Mouse (Mus musculus): ENCODE measurements around the gene Sdad1.

Sdad1 gene

DNA sequence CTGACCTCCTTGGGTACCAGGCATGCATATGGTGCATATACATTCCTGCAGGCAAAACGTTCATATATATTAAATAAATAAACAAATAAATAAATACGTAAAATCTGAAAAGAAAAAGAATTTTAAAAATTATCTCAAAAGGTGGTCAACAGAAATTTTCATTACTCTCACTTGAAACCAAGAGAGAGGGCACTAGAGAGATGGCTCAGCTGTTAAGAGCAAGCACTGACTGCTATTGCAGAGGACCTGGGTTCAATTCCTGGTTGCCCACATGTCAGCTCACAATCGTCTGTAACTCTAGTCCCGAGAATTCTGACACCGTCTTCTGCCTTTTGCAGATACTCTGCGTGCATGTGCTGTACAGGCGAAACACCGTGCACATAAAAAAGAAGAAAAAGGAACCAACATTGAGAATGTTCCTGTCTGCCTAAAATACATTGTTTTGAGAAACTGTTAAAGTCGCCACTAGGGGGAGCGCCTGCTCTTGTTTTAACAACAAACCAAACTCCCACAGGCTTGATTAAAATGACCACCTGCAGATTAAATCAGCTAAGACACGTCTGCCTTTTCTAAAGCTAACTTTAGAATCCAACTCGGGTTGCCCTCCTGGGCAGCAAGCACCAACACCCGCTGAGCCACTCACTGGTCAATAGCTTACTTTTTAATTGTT, 1.9 kb upstream of the Sdad1 start:
- DNase-seq (ENCODE audit: low spot score): no peak

DNA sequence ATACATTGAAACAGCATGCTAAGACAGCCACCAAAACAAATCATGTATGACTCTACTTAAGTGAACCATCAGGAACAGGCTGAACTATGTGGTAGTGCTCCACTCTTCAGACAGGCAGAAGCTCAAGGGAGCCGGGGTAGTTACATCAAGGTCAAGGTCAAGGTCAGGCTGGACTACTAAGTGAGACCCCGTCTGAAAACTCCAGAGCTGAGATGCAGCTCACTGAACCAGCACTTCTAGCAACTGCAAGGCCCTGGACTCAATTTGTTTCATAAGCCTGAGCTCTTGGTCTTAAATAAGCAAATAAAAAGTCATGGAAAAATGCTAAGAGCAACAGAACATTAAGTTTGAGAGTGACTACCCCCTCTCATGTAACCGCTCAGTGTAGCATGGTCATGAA, 6.0 kb downstream of the Sdad1 start:
- no peak for DNase-seq (ENCODE audit: low spot score)

DNA sequence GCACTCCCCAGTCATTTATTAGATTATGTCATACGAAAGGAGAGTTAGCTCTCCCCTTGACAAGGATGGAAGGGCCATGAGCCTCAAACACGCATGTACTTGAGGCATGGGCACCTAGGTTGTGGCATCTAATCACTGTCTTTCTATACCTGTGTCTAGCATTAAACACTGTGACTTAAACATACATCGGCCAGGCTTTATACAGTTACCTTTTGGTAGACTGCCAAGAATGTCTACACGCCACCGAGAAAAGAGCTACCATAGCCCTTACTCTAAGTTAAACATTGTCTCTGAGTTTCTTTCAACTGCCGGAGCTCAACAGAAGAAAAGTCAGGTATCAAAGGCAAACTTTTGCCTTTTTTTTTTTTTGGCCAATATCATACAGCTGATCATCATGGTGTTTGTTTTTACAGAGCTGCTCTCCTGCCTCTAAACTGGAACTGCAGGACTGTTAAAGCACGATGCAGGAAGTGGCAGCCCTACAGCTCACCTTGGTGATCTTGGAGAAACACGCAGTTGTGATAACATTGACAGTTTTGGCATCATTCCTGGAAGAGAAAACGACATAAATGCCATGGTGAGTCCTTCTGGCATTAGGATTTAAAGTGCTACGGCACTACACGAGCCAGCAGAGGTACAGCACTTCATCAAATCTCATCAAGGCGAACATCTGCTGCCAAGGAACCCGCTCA, 8.0 kb downstream of the Sdad1 start:
- no peak for DNase-seq (ENCODE audit: low spot score)

DNA sequence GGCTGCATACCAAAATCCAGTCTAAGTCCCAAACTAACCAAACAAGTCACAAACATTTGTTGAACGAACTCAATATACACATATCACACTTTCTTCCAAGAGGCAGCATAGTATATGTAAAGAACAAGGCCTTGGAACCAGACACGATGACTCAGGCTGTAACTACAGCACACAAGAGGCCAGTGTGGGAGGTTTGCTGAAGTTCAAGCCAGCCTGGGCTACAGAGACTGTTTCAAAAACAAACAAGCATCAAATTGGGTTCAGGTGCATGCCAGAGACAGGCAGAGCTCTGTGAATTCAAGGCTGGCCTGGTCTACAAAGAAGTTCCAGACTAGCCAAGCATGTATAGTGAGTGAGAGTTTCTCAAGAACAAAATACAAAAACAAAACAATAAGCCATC, 15.8 kb downstream of the Sdad1 start:
- DNase-seq (ENCODE audit: low spot score): no peak

DNA sequence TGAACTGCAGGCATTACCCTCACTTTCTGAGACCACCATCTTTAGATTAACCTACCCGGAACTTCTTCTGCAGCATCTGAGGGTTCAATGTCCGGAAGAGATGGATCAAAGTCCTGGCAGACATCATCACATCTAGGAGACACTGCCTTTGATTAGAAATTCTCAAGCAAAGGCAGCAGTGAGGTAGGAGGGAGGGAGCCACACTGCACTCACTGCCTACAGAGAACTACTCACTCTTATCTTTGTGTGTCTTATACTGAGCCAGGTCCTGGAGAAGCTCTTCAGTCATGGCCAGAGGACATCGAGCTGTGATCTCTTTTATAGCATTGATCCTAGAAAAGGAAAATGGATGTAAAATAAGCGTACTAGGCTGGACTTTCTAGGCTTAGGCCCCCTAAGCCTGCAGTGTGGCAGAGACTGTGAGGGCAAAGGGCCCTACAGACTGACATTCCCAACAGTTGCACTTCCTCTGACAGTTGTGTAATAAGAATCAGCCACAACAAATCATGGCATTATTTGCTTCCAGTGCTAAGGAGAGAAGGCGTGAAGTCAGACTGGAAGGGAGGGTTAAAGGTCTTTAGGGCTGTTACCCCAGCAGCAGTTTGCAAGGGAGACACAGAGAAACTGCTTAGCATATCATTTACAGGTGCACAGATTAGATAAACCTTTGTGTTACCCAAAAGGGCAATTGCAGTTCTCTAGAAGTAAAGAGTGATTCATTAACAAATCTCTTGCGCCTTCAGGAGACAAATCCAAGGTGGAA, 18.4 kb downstream of the Sdad1 start:
- DNase-seq (ENCODE audit: low spot score): no peak

DNA sequence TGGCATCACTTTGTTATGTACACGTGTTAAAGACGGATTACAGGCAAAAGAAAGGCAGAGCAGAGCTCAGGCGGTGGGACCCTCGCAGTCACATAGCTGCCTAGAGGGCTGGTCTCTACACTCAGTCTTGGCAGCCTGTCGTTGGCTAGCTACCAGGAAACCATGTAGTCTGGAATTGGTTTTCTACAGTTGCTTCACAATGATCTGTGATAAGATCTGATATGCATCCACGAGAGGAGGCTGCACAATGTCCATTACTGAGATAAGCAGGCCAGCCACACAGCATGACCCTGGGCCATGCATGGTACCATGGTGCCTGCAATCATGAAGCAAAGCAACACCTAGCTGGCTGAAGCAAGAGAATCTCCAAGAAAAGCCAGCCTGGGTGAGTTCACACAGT, 22.4 kb downstream of the Sdad1 start:
- no peak for DNase-seq (ENCODE audit: low spot score)

DNA sequence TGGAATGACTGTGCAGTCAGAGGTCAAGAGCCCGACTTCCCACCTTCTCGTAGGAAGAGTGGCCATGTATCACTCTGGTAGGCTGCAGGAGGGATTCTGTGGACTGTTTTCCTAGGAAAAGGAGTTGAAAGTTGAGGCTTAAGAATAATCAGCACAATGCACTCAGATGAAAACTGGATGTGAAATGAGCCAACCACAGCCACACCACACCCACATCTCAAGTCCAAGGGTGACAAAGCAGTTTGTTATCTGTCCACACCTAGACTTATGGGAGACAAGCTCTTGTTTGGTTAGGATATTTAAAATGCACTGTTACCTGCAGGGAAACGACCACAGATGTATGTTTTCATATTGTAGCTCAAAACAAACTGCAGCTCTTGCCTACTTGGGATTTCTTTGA, 27.2 kb downstream of the Sdad1 start:
- no peak for DNase-seq (ENCODE audit: low spot score)

DNA sequence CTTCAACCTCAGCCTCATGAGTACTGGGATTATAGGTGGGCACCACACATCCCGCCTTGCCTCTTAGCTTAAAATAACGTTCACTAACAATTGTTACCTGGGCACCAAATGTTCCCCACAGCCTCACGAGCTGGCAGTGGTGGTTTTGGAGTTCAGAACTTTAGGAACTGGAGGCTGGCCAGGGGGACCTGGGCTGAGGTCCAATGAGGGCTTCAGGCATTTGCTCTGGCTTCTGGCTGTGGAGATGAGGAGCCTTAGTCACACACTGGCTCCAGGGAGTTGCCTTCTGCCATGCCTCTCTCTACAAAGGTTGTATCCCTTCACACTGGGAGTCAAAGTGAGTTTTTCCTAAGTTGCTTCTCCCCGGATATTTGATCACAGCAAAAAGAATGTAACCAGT, 27.7 kb downstream of the Sdad1 start:
- no peak for DNase-seq (ENCODE audit: low spot score)

DNA sequence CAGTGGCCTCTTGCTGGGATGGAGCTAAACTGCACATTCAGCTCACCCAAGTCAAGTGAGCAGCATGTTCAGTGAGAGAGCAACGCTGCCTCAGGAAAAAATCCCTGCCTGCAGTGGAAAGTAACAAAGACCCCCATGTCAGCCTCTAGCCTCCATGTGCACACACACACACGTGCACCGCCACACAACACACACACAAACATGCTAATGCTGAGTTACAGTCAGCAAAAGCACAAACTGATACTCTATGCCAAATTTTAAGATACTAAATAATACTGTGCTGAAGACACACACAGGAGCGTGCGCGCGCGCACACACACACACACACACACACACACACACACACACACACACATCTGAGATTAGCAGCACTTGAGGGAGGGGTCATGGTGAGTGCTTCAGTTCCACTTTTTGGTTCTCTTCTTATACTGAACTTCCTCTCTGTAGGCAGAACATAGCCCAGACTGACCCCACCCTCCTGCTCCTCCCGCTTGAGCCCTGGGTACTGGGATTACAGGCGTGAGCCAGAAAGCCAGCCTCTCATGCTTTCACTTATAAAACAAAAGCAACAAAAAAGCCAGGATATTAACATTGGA, 31.2 kb downstream of the Sdad1 start:
- peak; percentile 11 for DNase-seq (ENCODE audit: low spot score)

DNA sequence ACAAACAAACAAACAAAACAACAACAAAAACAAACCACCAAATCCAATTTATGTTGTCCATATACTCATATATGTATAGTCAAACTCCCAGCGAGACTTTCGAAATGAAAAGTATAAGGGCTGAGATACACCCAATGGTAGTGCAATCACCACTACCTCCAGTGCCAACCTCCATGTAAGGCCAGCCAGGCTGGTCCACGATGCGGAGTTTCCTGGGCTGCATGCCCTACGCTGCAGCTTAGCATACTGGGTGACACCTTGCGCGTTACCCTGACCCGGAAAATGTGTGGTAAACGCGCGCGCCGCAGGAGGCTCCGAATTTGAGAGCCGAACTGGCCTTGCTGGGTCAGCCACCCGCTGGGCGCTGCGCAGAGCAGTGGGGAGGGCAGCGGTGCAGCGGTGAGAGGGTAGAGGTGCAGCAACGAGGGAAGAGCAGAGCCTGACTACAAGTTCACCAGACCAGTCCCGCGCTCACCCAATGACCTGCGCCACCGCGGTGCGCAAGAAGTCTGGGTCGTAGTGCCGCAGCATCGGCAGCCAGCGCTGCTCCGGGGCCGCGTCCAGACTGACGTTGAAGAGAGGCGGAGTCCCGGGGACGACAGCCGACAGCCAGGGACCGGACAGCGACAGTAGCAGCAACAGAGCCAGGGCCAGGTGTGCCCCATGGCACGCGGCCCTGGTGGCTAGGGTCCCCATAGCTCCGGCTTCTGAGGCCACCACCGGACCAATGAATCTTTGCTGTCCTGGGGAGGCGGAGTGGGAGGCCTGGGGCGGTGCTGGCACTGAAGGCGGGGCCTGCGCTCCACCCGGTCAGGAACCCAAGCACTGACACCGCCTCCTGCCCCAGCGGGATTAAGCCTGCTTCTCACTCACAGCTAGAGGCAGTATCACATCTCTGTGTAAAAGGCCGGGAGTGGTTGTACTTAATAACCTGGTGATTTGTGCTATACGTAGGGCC, 32.6 kb downstream of the Sdad1 start, which contains the start of gene Naaa:
Naaa (minus strand) TSS at position 734 of the 958 bp plus-strand sequence.
- peak; percentile 73 for DNase-seq (ENCODE audit: low spot score)

DNA sequence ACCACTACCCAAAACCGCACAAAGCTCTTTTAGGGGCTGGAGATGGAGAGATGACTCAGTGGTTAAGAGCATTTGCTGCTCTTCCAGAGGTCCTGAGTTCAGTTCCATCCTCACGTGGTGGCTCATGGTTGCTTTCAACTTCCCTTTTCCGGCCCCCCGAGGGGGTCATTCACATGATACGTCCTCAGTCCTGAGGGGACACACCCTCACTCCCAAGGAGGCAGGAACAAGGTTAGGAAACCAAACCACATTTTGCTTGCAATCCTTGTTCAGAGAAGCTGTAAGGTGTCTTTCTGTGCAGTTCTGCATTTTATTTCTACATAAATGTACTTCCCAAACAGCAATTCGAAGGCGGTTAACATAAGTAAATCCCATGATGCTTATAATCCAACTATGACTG, 39.8 kb downstream of the Sdad1 start:
- no peak for DNase-seq (ENCODE audit: low spot score)

DNA sequence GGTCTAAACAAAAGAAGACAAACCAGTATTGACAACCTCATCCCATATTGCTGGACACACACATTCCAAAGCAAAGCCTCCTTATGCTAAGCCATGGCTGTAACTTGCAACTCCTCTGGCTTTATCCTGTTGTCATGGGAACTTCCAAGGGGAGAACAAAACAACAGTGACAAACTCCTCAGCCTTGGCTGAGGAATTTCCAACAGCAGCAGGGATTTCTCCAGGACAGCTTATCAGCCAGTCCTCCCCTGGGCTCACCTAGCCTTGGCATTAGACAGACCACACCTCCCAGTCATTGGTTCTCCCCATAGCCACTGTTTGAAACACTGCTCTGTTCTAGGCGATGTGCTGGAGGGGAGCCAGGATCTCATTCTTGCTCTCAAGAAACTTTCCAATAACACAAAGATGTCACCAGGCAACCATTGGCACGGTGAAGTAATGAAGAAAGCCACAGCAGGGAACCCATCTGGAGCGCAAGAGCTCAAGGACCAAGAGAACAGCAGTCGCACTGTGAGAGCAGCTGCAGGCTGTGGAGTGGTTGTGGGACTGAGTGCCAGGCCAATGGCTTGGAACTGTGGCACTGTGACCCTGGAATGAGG, 46.4 kb downstream of the Sdad1 start:
- DNase-seq (ENCODE audit: low spot score): no peak

DNA sequence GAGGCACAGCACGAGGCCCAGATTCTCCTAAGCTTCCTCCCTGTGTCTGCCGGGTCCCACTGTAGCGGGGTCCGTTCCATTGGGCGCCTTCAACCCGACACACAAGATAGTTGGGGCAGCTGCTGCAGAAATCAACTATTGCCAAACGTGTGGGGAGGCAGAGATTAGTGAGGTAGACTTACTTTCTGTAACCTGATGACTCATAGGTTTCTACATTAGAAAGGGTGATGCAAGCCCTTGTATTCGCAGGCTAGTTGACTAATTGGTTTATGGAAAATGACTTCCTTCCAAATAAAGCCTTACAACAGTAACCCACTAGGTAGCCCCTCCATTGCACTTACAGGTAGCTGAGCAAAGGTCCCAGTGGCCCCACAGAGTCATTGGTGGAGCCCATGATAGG, 47.6 kb downstream of the Sdad1 start:
- no peak for DNase-seq (ENCODE audit: low spot score)

DNA sequence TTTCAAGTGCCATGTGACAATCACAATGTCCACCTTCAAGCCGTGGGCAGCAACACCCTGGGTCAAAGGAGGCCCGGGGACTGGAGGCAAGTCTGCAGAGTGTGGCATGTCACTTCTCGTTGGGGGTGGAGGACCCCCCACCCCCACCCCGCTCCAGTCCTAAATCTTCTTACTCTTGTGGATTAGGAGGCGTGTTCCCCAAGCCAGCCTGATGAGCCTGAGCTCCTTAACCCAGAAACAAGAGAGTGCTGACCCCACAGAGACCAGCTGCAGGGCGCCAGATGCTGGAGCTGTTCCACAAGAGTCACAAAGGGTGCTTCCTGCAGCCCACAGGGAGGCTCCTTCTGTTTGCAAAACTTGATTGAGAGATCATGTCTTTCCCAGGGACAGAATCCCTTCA, 54.1 kb downstream of the Sdad1 start, which contains the start of gene Ppef2:
Ppef2 (minus strand) TSS at position 61 of the 400 bp plus-strand sequence.
- DNase-seq (ENCODE audit: low spot score): no peak

DNA sequence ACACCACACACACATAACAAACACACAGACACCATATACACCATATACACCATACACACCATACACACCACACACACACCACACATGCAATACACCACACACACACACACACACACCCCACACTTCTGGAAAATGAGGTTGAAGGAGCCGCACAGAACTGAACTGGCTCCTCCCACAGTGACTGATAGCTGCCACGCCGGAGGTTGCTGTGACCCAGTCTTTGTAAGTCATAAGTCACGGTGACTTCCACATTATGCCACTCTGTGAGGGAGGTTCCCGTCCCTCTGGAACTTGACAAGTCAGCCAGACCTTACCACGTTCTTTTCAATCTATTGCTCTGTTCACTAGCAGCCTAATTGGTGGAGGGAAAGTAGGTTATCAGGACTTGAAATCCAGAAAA, 55.8 kb downstream of the Sdad1 start:
- DNase-seq (ENCODE audit: low spot score): no peak

DNA sequence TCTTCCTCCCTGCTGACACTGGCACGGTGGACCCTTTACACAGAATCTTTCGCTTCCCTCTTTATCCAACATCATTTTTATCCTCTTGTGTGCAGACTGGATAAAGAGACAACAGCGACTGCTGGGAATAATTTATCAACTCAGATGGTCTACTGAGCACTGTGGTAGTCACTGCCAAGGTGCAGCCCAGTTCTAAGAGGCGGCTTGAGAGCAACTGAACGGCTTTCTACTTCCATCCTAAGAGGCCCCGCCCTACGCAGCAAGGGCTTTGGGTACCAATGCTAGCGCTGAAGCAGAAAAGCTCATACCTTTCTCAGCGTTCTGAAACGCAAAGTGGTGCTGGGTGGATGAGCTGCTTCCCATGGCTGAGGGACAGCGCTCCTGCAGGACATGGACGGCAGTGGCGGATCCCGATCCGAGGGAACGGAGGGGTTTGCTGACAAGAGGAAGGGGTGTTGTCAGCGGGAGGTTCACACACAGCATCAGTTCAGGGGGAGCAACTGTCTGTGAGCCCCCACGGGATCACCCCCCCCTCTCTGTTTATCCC, 57.4 kb downstream of the Sdad1 start:
- no peak for DNase-seq (ENCODE audit: low spot score)

DNA sequence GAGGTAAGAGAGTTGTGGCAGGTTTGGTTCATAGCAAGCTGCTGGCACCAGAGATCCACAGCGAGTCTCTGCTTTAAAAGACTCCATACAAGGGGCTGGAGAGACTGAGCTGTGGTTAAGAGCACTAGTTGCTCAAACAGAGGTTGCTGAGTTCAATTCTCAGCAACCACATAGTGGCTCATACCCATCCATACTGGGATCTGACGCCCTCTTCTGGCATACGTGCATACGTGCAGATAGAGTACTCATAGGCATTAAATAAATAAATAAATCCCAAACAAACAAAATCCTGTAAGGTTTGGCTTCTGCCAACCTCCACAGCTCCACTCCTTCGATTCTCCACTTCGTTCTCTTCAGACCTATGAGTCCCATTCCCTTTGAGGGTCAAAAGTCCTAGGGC, 58.2 kb downstream of the Sdad1 start:
- no peak for DNase-seq (ENCODE audit: low spot score)

DNA sequence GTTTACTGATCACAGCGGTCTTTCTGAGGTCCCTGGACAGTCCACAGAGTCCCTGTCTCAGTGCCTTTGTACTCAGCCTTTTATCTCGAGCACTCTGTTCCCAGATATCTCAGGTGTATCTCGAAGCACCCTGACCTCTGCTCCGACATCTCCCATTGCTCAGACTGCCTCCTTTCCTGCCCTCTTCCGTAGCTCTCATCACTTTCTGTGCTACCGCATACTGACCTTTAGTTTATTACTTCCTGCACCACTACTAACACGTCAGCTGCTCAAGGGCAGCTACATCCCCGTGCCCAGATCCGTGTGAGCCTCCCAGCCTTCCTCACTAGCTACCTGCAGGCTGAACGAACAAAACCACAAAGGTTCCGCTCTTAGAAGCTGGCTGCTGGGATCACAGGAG, 61.7 kb downstream of the Sdad1 start:
- DNase-seq (ENCODE audit: low spot score): no peak

DNA sequence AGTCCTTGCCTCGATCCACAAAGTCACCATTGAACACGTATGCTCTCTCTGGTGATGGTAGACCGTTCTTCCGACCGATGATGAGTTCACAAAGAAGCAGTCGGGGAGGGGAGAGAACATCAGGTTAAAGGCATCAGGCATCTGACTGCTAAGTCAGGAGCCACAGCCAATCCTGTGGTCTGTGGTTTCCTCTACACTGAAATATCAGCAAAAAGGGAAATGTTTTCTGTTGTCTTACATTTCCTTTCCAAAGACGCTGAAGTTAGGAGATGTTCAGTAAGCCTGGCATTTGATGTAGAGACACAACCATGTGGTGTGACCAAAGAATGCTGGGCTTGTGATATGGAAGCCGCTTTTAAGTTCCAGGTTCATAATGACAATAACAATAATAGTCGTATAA, 64.8 kb downstream of the Sdad1 start:
- no peak for DNase-seq (ENCODE audit: low spot score)

DNA sequence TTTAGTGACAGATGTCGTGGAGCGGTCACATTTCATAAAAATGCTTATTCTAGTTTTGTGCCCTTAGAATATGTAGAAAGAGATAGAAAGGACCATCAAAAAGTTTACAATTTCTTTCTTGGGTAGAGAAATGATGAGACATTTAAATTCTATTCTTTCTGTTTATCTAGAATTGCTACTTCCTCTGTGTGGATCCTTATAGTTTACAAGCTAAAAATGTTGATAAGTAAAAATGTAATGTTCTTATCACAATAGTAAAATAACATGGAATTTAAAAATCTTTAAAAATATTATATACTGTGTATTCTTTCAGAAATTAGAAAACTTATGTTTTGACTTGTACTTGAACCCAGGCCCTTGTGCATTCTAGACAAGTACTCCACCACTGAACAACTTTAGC, 65.4 kb downstream of the Sdad1 start:
- no peak for DNase-seq (ENCODE audit: low spot score)

DNA sequence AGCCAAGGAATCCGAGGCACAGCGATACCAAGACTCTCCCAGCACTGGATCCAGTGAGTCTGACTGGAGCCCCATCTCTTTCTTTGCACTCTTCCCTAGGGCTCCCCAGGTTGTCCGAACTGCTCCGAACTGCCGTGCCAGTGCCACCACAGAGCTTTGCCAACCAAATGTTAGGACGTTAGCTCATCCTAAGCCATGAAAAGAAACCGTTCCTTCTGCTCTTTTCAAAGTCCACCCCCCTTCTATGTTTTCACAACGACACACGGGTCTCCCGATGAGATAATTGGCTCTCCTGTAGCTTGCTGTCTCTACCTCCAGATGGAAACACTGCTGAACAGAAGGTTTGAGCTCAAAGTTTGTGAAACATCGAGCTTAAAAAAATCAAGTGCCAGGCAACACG, 69.5 kb downstream of the Sdad1 start:
- no peak for DNase-seq (ENCODE audit: low spot score)
